In the genomic region with DNA sequence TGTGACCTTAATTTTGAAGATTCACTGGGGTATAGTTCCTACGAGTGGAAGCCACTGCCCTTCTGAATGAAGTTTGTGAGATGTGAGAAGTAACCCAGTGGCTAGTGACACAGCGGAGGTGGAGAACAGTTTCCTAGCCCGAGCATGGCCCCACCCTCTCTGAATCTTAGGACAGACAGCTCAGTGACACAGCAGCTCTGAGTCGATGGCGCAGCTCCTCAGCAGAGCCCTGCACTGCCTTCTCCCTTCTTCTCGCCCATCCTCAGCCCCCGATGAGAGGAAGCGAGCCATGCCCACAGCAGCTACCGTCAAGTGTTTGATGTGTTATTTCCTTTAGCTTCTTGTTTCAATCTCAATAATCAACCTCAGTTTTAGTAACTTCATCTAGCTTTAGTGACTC, we compare ENCODE assay signal across 16 mouse cellular contexts. TPM values are rescaled to one million over a fixed set of nuclear protein-coding genes. Genes with fewer than 3 reads are reported as not detected.
DNase-seq lines count a peak whose midpoint lies in the region; ATAC-seq and TF ChIP-seq lines count a peak whose summit lies in the region.
"Had no signal": no experiment of that assay in that cellular context is flagged by ENCODE, and none has a peak within 500 bp of the region (broad histone marks: within the 10 kb centered on the region; RNA-seq: fewer than 3 reads in every experiment).

No protein-coding gene starts in this region.

- DNase-seq in thymus, adult 2 months: peak; percentile 27
- DNase-seq in thymus, postnatal 10 days (ENCODE audit: low spot score in 2 of 2): no peak
- DNase-seq in heart, adult 8-10 months (ENCODE audit: low spot score): no peak
- no peak for DNase-seq in ovary, adult 18-20 months (ENCODE audit: low spot score)
- DNase-seq in left cerebral cortex, postnatal 4 days: no peak
- DNase-seq: adrenal gland, adult 8-10 months; cerebellum, postnatal 10 days; heart, adult 2 months; heart, postnatal 14 days; liver, embryonic 13.5 days had no signal

- no peak for TF ChIP-seq POLR2A in thymus, adult 2 months (IDR thresholded peaks at IDR 0.05; ENCODE audit: control insufficient read depth, extremely low read depth, insufficient read depth, low read length, poor library complexity)

- H3K4me1 ChIP-seq in thymus, adult 2 months (replicated peaks; ENCODE audit: control insufficient read depth, insufficient read depth, low read length): peaks cover 3% of the 10 kb centered on the region
- H3K4me1 ChIP-seq: limb, embryonic 10.5 days; liver, embryonic 13.5 days had no signal

- no peak overlapping the region for H3K4me3 ChIP-seq in thymus, adult 2 months (ENCODE audit: control insufficient read depth, insufficient read depth, low read length)
- H3K4me3 ChIP-seq: forebrain, embryonic 10.5 days; heart, adult 2 months; limb, embryonic 10.5 days; liver, embryonic 13.5 days had no signal

- TF ChIP-seq CTCF in thymus, adult 2 months (IDR thresholded peaks at IDR 0.05; ENCODE audit: borderline replicate concordance, control insufficient read depth, extremely low read depth, insufficient read depth, low read length, poor library complexity): no peak

- peak; percentile 83 for ATAC-seq in common myeloid progenitor, adult 5-6 weeks (replicated peaks; ENCODE audit: low read depth, poor library complexity, severe bottlenecking)
- ATAC-seq in megakaryocyte-erythroid progenitor cell, adult 5-6 weeks (replicated peaks; ENCODE audit: low FRiP score, low TSS enrichment, poor library complexity, severe bottlenecking): peak; percentile 77
- ATAC-seq: lung, postnatal 0 days; midbrain, embryonic 16.5 days had no signal

- no peaks in the 10 kb centered on the region for H3K27me3 ChIP-seq in thymus, adult 2 months (ENCODE audit: control insufficient read depth, insufficient read depth, low read length)
- H3K27me3 ChIP-seq: liver, embryonic 13.5 days had no signal

- 13% methylated on average over 9 of the region's 9 CpGs for WGBS in thymus, adult 2 months

- intact Hi-C loops in left cerebral cortex, postnatal 4 days (cut with DNase I): no loop called here

- no peak overlapping the region for H3K27ac ChIP-seq in thymus, adult 2 months (ENCODE audit: control insufficient read depth, insufficient read depth, low read length)
- H3K27ac ChIP-seq: forebrain, embryonic 10.5 days; heart, adult 2 months; limb, embryonic 10.5 days; liver, embryonic 13.5 days had no signal

- H3K36me3 ChIP-seq in thymus, adult 2 months (ENCODE audit: control insufficient read depth, insufficient read depth, low read length): peaks cover 19% of the 10 kb centered on the region

RNA-seq across cellular contexts. Expression of gene Ppp4r1, which starts 43.9 kb away (rescaled TPM):
- 36.6 and 40.1 TPM in 2 replicates for polyA plus RNA-seq in thymus, adult 2 months (2012; rRNA removed)
- total RNA-seq in common myeloid progenitor, adult 5-6 weeks (2017): 53.1 and 60.4 TPM in 2 replicates
- 43.6 and 60.8 TPM in 2 replicates for total RNA-seq in megakaryocyte-erythroid progenitor cell, adult 5-6 weeks (2014; fragmentation: Nextera tagmentation)
- total RNA-seq in megakaryocyte-erythroid progenitor cell, adult 5-6 weeks (2017): 23.8 and 37.2 TPM in 2 replicates
- 10 to 100 TPM; 33.2 to 39.5 (median 37.6) TPM for total RNA-seq in heart, adult 8-10 months (2022)
- 10 to 100 TPM; 80.6 to 86.3 TPM for total RNA-seq in left cerebral cortex, postnatal 4 days (2021)

RNA-seq across cellular contexts. Expression of gene Rab31, which starts 53.7 kb away (rescaled TPM):
- 4.8 and 6.5 TPM in 2 replicates for polyA plus RNA-seq in thymus, adult 2 months (2012; rRNA removed)
- 45.9 and 56.4 TPM in 2 replicates for total RNA-seq in common myeloid progenitor, adult 5-6 weeks (2017)
- 1.3 and 4.3 TPM in 2 replicates for total RNA-seq in megakaryocyte-erythroid progenitor cell, adult 5-6 weeks (2014; fragmentation: Nextera tagmentation)
- total RNA-seq in megakaryocyte-erythroid progenitor cell, adult 5-6 weeks (2017): 3.4 and 4.4 TPM in 2 replicates
- 10 to 100 TPM in 3 of 4 experiments, 1 to 10 TPM in 1; 9.5 to 15.5 (median 12.9) TPM for total RNA-seq in heart, adult 8-10 months (2022)
- total RNA-seq in left cerebral cortex, postnatal 4 days (2021): 10 to 100 TPM; 83.1 to 96.3 TPM

RNA-seq across cellular contexts. Expression of gene Ralbp1, which starts 59.3 kb away (rescaled TPM):
- polyA plus RNA-seq in thymus, adult 2 months (2012; rRNA removed): 47.6 and 48.7 TPM in 2 replicates
- total RNA-seq in common myeloid progenitor, adult 5-6 weeks (2017): 114 and 116 TPM in 2 replicates
- 37.8 and 38.0 TPM in 2 replicates for total RNA-seq in megakaryocyte-erythroid progenitor cell, adult 5-6 weeks (2014; fragmentation: Nextera tagmentation)
- 85.0 and 96.0 TPM in 2 replicates for total RNA-seq in megakaryocyte-erythroid progenitor cell, adult 5-6 weeks (2017)
- 10 to 100 TPM; 33.6 to 42.3 (median 34.1) TPM for total RNA-seq in heart, adult 8-10 months (2022)
- total RNA-seq in left cerebral cortex, postnatal 4 days (2021): 10 to 100 TPM; 37.6 to 38.2 TPM
